Mouse (Mus musculus) hindbrain, postnatal 0 days (tissue): Measurements from ENCODE around the gene Csgalnact2. TPM values are rescaled to one million over a fixed set of nuclear protein-coding genes. Genes with fewer than 3 reads are reported as not detected.
A peak's percentile ranks its signal among the peaks of the same experiment; 100 is the strongest.

Experiments used
- ATAC-seq: fragments of 200-750 bp; cut with Nextera tagmentation; 2 replicates; pipeline ENCODE4 v1.8.0; 2017; ENCODE audit warnings: mild to moderate bottlenecking, moderate TSS enrichment, moderate library complexity
- DNase-seq: peaks from one replicate; pipeline ENCODE4 v3.0.0-alpha.2; 2015; ENCODE audit warnings: low spot score
- H3K27ac ChIP-seq: fragments of 300-500 bp; sonication (generic); 2 replicates; pipeline ENCODE4 v1.5.1; 2014; ENCODE audit warnings: mild to moderate bottlenecking
- H3K27me3 ChIP-seq: fragments of 300-500 bp; sonication (generic); 2 replicates; pipeline ENCODE4 v1.6.1; 2014; ENCODE audit warnings: low read length, mixed read lengths; ENCODE audit not compliant: insufficient read depth
- H3K36me3 ChIP-seq: fragments of 300-500 bp; sonication (generic); 2 replicates; pipeline ENCODE4 v1.6.1; 2014; ENCODE audit warnings: low read length, mixed read lengths; ENCODE audit not compliant: insufficient read depth
- H3K4me1 ChIP-seq: fragments of 300-500 bp; sonication (generic); 2 replicates; pipeline ENCODE4 v1.6.1; 2014; ENCODE audit warnings: antibody characterized with exemption, low read length, mixed read lengths; ENCODE audit not compliant: insufficient read depth
- H3K4me2 ChIP-seq: fragments of 300-500 bp; sonication (generic); 2 replicates; pipeline ENCODE4 v1.6.1; 2014; ENCODE audit warnings: low read depth, mild to moderate bottlenecking, low read length, moderate library complexity, mixed read lengths
- H3K4me3 ChIP-seq: fragments of 300-500 bp; sonication (generic); 2 replicates; pipeline ENCODE4 v1.5.1; 2014; ENCODE audit warnings: low read length
- H3K9ac ChIP-seq: fragments of 300-500 bp; sonication (generic); replicated peaks from 2 replicates; pipeline ENCODE4 v1.6.1; 2014; ENCODE audit warnings: mild to moderate bottlenecking, low read length, moderate library complexity, mixed read lengths
- H3K9me3 ChIP-seq: fragments of 300-500 bp; sonication (generic); 2 replicates; pipeline ENCODE4 v1.6.1; 2016; ENCODE audit warnings: low read length, mixed read lengths
- CTCF ChIP-seq: IDR thresholded peaks from 2 replicates; pipeline ENCODE4 v1.5.1; 2016; ENCODE audit warnings: antibody characterized with exemption, control low read depth, low read depth
- WGBS: fragments of 180-500 bp; shearing (Covaris S2); extraction: QIAGEN DNeasy Blood & Tissue Kit; methylation state at CpG from one replicate; pipeline ENCODE4 v1.1.7; 2014; 5-methylcytosine and 5-hydroxymethylcytosine counted together
- polyA plus RNA-seq: library from polyadenylated mRNA; unstranded; fragments of >200 nt; fragmentation: Nextera tagmentation; extraction: Ambion mirVana; gene quantifications from 2 replicates; pipeline ENCODE4 v1.2.1, GENCODE M21; 2015
- total RNA-seq: library from RNA; depleted of rRNA; stranded (reverse); fragments of >200 nt; gene quantifications from 2 replicates; pipeline ENCODE4 v1.2.3, GENCODE M21; 2014

Gene Csgalnact2
- total and polyA plus RNA-seq, 2 experiments from 2014 or later: 9.3 to 11.2 TPM

GRCm38 (mm10) chr6:118077421-118077820 is 61.5 kb downstream of the Csgalnact2 start:
- Histone ChIP-seq H3K4me2 (no peak overlapping the region), H3K27ac (no peak overlapping the region), H3K9me3 (no peaks in the 10 kb centered on the region), H3K4me3 (no peak overlapping the region), H3K36me3 (no peaks in the 10 kb centered on the region), H3K4me1 (peaks cover 7% of the 10 kb centered on the region), H3K9ac (no peak overlapping the region), H3K27me3 (no peaks in the 10 kb centered on the region)
- ATAC-seq (no peak), DNase-seq (no peak)
- WGBS: 78% methylated on average over 7 of the region's 7 CpGs
- no peak for TF ChIP-seq CTCF

GRCm38 (mm10) chr6:118076748-118077147 is 62.2 kb downstream of the Csgalnact2 start:
- no peak for TF ChIP-seq CTCF
- WGBS: 74% methylated on average over 8 of the region's 8 CpGs
- no peak overlapping the region for H3K27ac ChIP-seq

GRCm38 (mm10) chr6:118076256-118076655 is 62.7 kb downstream of the Csgalnact2 start:
- WGBS: 34% methylated on average over 3 of the region's 3 CpGs
- H3K27me3 ChIP-seq: no peaks in the 10 kb centered on the region
- H3K4me2 ChIP-seq: no peak overlapping the region
- TF ChIP-seq CTCF: no peak
- H3K4me3 ChIP-seq: no peak overlapping the region
- no peaks in the 10 kb centered on the region for H3K36me3 ChIP-seq
- DNase-seq: peak; percentile 36
- H3K9ac ChIP-seq: no peak overlapping the region
- H3K9me3 ChIP-seq: no peaks in the 10 kb centered on the region
- no peak overlapping the region for H3K27ac ChIP-seq
- ATAC-seq: no peak
- H3K4me1 ChIP-seq: peaks cover 7% of the 10 kb centered on the region

More at GRCm38 (mm10) chr6:118076748-118077147, 62.2 kb downstream of the Csgalnact2 start:
- DNase-seq (peak; percentile 16), ATAC-seq (no peak)
- no peaks in the 10 kb centered on the region for H3K27me3 ChIP-seq
- H3K36me3 ChIP-seq: no peaks in the 10 kb centered on the region
- H3K4me1 ChIP-seq: peaks cover 7% of the 10 kb centered on the region
- H3K4me3 ChIP-seq: no peak overlapping the region
- no peak overlapping the region for H3K9ac ChIP-seq
- no peak overlapping the region for H3K4me2 ChIP-seq
- no peaks in the 10 kb centered on the region for H3K9me3 ChIP-seq

- Histone ChIP-seq H3K4me3 (no peak overlapping the region), H3K4me1 (peaks cover 7% of the 10 kb centered on the region), H3K36me3 (no peaks in the 10 kb centered on the region), H3K9me3 (no peaks in the 10 kb centered on the region), H3K9ac (no peak overlapping the region), H3K27ac (peak overlapping the region; percentile 28; the same call in 1 of the 2 replicates), H3K27me3 (no peaks in the 10 kb centered on the region), H3K4me2 (no peak overlapping the region)
- ATAC-seq: no peak
- WGBS: 41% methylated on average over 3 of the region's 3 CpGs
- DNase-seq: peak; percentile 15
- TF ChIP-seq CTCF: no peak
Observed at GRCm38 (mm10) chr6:118074151-118074550, 64.8 kb downstream of the Csgalnact2 start.

GRCm38 (mm10) chr6:118072176-118072575 is 66.8 kb downstream of the Csgalnact2 start:
- Histone ChIP-seq H3K9ac (no peak overlapping the region), H3K9me3 (no peaks in the 10 kb centered on the region), H3K4me3 (no peak overlapping the region), H3K27me3 (no peaks in the 10 kb centered on the region), H3K36me3 (no peaks in the 10 kb centered on the region), H3K4me2 (no peak overlapping the region), H3K27ac (no peak overlapping the region), H3K4me1 (peaks cover 7% of the 10 kb centered on the region; the same call in 1 of the 2 replicates)
- TF ChIP-seq CTCF: no peak
- ATAC-seq (peak; percentile 46; the same call in 1 of the 2 replicates), DNase-seq (peak; percentile 52)
- 73% methylated on average over 1 of the region's 1 CpGs for WGBS

GRCm38 (mm10) chr6:118071416-118071815 is 67.5 kb downstream of the Csgalnact2 start:
- H3K4me1 ChIP-seq: peaks cover 12% of the 10 kb centered on the region; the same call in 1 of the 2 replicates
- H3K36me3 ChIP-seq: no peaks in the 10 kb centered on the region
- H3K27ac ChIP-seq: no peak overlapping the region
- no peak overlapping the region for H3K9ac ChIP-seq
- H3K27me3 ChIP-seq: no peaks in the 10 kb centered on the region
- H3K4me3 ChIP-seq: no peak overlapping the region
- ATAC-seq: no peak
- TF ChIP-seq CTCF: no peak
- no peaks in the 10 kb centered on the region for H3K9me3 ChIP-seq
- WGBS: 61% methylated on average over 3 of the region's 3 CpGs
- DNase-seq: no peak
- no peak overlapping the region for H3K4me2 ChIP-seq

- Histone ChIP-seq H3K4me3 (no peak overlapping the region), H3K9ac (no peak overlapping the region), H3K36me3 (no peaks in the 10 kb centered on the region), H3K4me2 (no peak overlapping the region), H3K4me1 (peaks cover 12% of the 10 kb centered on the region; the same call in 1 of the 2 replicates), H3K27ac (peak overlapping the region; percentile 2; the same call in 1 of the 2 replicates), H3K27me3 (no peaks in the 10 kb centered on the region), H3K9me3 (no peaks in the 10 kb centered on the region)
- DNase-seq (no peak), ATAC-seq (no peak)
- no peak for TF ChIP-seq CTCF
- 89% methylated on average over 4 of the region's 4 CpGs for WGBS
Observed at GRCm38 (mm10) chr6:118071013-118071350, 68.0 kb downstream of the Csgalnact2 start.
